Mouse (Mus musculus) embryonic fibroblast, embryonic 13.5 days (primary cell): ENCODE measurements at regions not wholly inside any gene's neighbourhood (a gene's known extent, or its start where the extent isn't known, plus 50 kb on each side); places are given as distances from the start of the nearest gene placed in this dataset.

ENCODE experiments used
- CTCF ChIP-seq: IDR thresholded peaks from 2 replicates; pipeline ENCODE4 v1.5.1; 2011; ENCODE audit warnings: mild to moderate bottlenecking, control low read depth, low read length, moderate library complexity, borderline replicate concordance; ENCODE audit not compliant: insufficient read depth
- POLR2A ChIP-seq: IDR thresholded peaks from 2 replicates; pipeline ENCODE4 v1.6.1; 2011; ENCODE audit warnings: low read depth, mild to moderate bottlenecking, control low read depth, low read length, moderate library complexity

DNA sequence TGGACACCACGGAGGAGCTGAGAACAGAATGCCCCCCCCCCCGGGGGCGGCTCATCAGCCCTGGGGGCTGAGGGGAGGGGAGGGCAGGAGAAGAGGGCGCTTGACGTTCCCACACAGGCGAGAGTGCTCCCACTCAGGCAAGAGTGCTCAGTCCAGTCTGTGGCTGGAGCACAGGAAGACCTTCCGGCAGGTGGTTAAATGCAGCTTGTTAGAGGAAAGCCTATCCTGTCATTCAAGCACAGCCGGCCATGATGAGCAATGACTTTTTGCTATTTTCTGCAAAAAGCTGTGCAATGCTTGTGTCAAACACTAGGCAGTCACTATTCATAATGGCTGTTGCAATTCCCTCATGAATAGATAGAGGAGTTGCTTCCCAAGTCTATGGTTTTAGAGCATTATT is 1149.1 kb downstream of the 4930447A16Rik start:
- no peak for TF ChIP-seq POLR2A
- TF ChIP-seq CTCF, result no peak
